In the genomic region with DNA sequence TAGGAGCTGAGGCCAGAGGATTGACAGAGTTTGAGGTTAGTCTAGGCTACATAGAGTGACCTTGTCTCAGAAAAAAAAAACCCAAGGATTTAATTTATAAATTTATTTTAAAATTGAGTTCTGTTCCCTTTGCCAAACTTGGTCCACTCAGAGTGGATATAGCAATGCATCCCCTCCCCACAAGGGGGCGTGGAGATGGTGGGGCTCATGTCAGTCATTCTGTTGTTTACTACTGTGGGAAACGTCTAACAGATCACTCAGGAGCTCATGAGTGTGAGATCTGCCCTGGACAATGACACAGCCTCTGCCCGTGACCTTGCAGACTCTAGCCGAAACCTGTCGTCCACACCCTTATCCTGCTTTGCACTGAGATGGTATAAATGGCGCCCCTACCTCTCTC, we compare ENCODE assay signal across 13 mouse cellular contexts. TPM values are rescaled to one million over a fixed set of nuclear protein-coding genes. Genes with fewer than 3 reads are reported as not detected.
DNase-seq lines count a peak whose midpoint lies in the region; ATAC-seq and TF ChIP-seq lines count a peak whose summit lies in the region.
"Had no signal": no experiment of that assay in that cellular context is flagged by ENCODE, and none has a peak within 500 bp of the region (broad histone marks: within the 10 kb centered on the region; RNA-seq: fewer than 3 reads in every experiment).

No protein-coding gene starts in this region.

- TF ChIP-seq CTCF in intestine, postnatal 0 days (IDR thresholded peaks at IDR 0.05; ENCODE audit: low read depth) = peak; percentile 50

- no peak overlapping the region for H3K4me3 ChIP-seq in intestine, postnatal 0 days (ENCODE audit: low read depth, low read length)
- H3K4me3 ChIP-seq in intestine, embryonic 15.5 days (replicated peaks) = no peak overlapping the region
- H3K4me3 ChIP-seq: limb, embryonic 13.5 days had no signal

- 64% methylated on average over 6 of the region's 6 CpGs for WGBS in intestine, postnatal 0 days
- 69% methylated on average over 6 of the region's 6 CpGs for WGBS in intestine, embryonic 15.5 days

- H3K4me1 ChIP-seq in intestine, postnatal 0 days (replicated peaks; ENCODE audit: control insufficient read depth, insufficient read depth, low read length) = no peaks in the 10 kb centered on the region
- no peaks in the 10 kb centered on the region for H3K4me1 ChIP-seq in intestine, embryonic 15.5 days (replicated peaks)
- H3K4me1 ChIP-seq: limb, embryonic 13.5 days had no signal

- no peak overlapping the region for H3K9ac ChIP-seq in intestine, postnatal 0 days (ENCODE audit: low read depth, low read length)
- no peak overlapping the region for H3K9ac ChIP-seq in intestine, embryonic 15.5 days
- H3K9ac ChIP-seq: limb, embryonic 13.5 days had no signal

- H3K27ac ChIP-seq in intestine, postnatal 0 days (ENCODE audit: low read depth, low read length) = no peak overlapping the region
- no peak overlapping the region for H3K27ac ChIP-seq in intestine, embryonic 15.5 days
- H3K27ac ChIP-seq: limb, embryonic 13.5 days had no signal

- no peaks in the 10 kb centered on the region for H3K27me3 ChIP-seq in intestine, postnatal 0 days (replicated peaks; ENCODE audit: control insufficient read depth, insufficient read depth, low read length)
- H3K27me3 ChIP-seq in intestine, embryonic 15.5 days (replicated peaks) = no peaks in the 10 kb centered on the region
- H3K27me3 ChIP-seq: limb, embryonic 13.5 days had no signal

- peak; percentile 41 for DNase-seq in testis, postnatal 10 days (ENCODE audit: low spot score)
- DNase-seq in testis, postnatal 14 days (ENCODE audit: low spot score) = no peak
- DNase-seq in NIH3T3 (ENCODE audit: low read depth) (peak; percentile 12), MN1 (ENCODE audit: low spot score) (no peak)
- peak; percentile 8 for DNase-seq in retina, postnatal 1 day
- DNase-seq: cerebellum, adult 11 months; gastrocnemius, postnatal 25 days had no signal

- ATAC-seq in intestine, postnatal 0 days = no peak
- ATAC-seq in intestine, embryonic 15.5 days = no peak

- H3K4me2 ChIP-seq in intestine, postnatal 0 days (replicated peaks; ENCODE audit: low read depth) = no peak overlapping the region
- no peak overlapping the region for H3K4me2 ChIP-seq in intestine, embryonic 15.5 days (replicated peaks)
- H3K4me2 ChIP-seq: limb, embryonic 13.5 days had no signal

- no peaks in the 10 kb centered on the region for H3K36me3 ChIP-seq in intestine, postnatal 0 days (ENCODE audit: control insufficient read depth, insufficient read depth)
- H3K36me3 ChIP-seq in intestine, embryonic 15.5 days = no peaks in the 10 kb centered on the region
- H3K36me3 ChIP-seq: limb, embryonic 13.5 days had no signal

- no peaks in the 10 kb centered on the region for H3K9me3 ChIP-seq in intestine, postnatal 0 days (ENCODE audit: control insufficient read depth)
- H3K9me3 ChIP-seq in intestine, embryonic 15.5 days = no peaks in the 10 kb centered on the region
- H3K9me3 ChIP-seq: limb, embryonic 13.5 days had no signal

RNA-seq across cellular contexts. Expression of a gene that starts 16.1 kb away (rescaled TPM):
- polyA plus RNA-seq in intestine, postnatal 0 days (2015; fragmentation: Nextera tagmentation; extraction: Ambion mirVana) = not detected in 2 replicates
- not detected in 2 replicates for polyA plus RNA-seq in intestine, embryonic 15.5 days (2015; fragmentation: Nextera tagmentation; extraction: Ambion mirVana)
- polyA plus RNA-seq: embryonic facial prominence, embryonic 11.5 days; forebrain, embryonic 11.5 days; heart, embryonic 14.5 days; limb, embryonic 13.5 days had no signal

RNA-seq across cellular contexts. Expression of a gene that starts 22.7 kb away (rescaled TPM):
- not detected in 2 replicates for polyA plus RNA-seq in intestine, postnatal 0 days (2015; fragmentation: Nextera tagmentation; extraction: Ambion mirVana)
- not detected in 2 replicates for polyA plus RNA-seq in intestine, embryonic 15.5 days (2015; fragmentation: Nextera tagmentation; extraction: Ambion mirVana)
- polyA plus RNA-seq: embryonic facial prominence, embryonic 11.5 days; forebrain, embryonic 11.5 days; heart, embryonic 14.5 days; limb, embryonic 13.5 days had no signal

RNA-seq across cellular contexts. Expression of a gene that starts 56.6 kb away (rescaled TPM):
- not detected in 2 replicates for polyA plus RNA-seq in intestine, postnatal 0 days (2015; fragmentation: Nextera tagmentation; extraction: Ambion mirVana)
- not detected in 2 replicates for polyA plus RNA-seq in intestine, embryonic 15.5 days (2015; fragmentation: Nextera tagmentation; extraction: Ambion mirVana)
- polyA plus RNA-seq: embryonic facial prominence, embryonic 11.5 days; forebrain, embryonic 11.5 days; heart, embryonic 14.5 days; limb, embryonic 13.5 days had no signal

Comparison
In these comparisons a context has a peak if more than half of its experiments do, and no peak if none do; other contexts are left out.
1. DNase-seq: peak in testis, postnatal 10 days (single experiment), NIH3T3 (single experiment) and retina, postnatal 1 day (single experiment); none in testis, postnatal 14 days (single experiment) and MN1 (single experiment).